Mouse (Mus musculus) kidney, embryonic 14.5 days (tissue): Measurements from ENCODE around the gene Man1a. TPM values are rescaled to one million over a fixed set of nuclear protein-coding genes. Genes with fewer than 3 reads are reported as not detected.

Source experiments
- ATAC-seq: fragments of 200-750 bp; cut with Nextera tagmentation; 2 replicates; pipeline ENCODE4 v1.8.0; 2017; ENCODE audit warnings: moderate number of reproducible peaks, mild to moderate bottlenecking, moderate TSS enrichment, moderate library complexity; ENCODE audit not compliant: low FRiP score, low TSS enrichment
- H3K27ac ChIP-seq: fragments of 300-500 bp; sonication (generic); 2 replicates; pipeline ENCODE4 v1.5.1; 2014; ENCODE audit warnings: low read depth, mild to moderate bottlenecking, low read length, moderate library complexity, mixed read lengths
- H3K27me3 ChIP-seq: fragments of 300-500 bp; sonication (generic); 2 replicates; pipeline ENCODE4 v1.6.1; 2014; ENCODE audit warnings: mild to moderate bottlenecking, low read length; ENCODE audit not compliant: control insufficient read depth, insufficient read depth
- H3K36me3 ChIP-seq: fragments of 300-500 bp; sonication (generic); 2 replicates; pipeline ENCODE4 v1.6.1; 2014; ENCODE audit warnings: low read length, mixed read lengths; ENCODE audit not compliant: control insufficient read depth, insufficient read depth
- H3K4me1 ChIP-seq: fragments of 300-500 bp; sonication (generic); 2 replicates; pipeline ENCODE4 v1.6.1; 2014; ENCODE audit warnings: low read length, mixed read lengths; ENCODE audit not compliant: control insufficient read depth, insufficient read depth
- H3K4me2 ChIP-seq: fragments of 300-500 bp; sonication (generic); replicated peaks from 2 replicates; pipeline ENCODE4 v1.6.1; 2014; ENCODE audit warnings: low read depth, mild to moderate bottlenecking, low read length
- H3K4me3 ChIP-seq: fragments of 300-500 bp; sonication (generic); 2 replicates; pipeline ENCODE4 v1.5.1; 2014; ENCODE audit warnings: mild to moderate bottlenecking, low read length
- H3K9ac ChIP-seq: fragments of 300-500 bp; sonication (generic); 2 replicates; pipeline ENCODE4 v1.6.1; 2014; ENCODE audit warnings: low read depth, mild to moderate bottlenecking, low read length, moderate library complexity
- H3K9me3 ChIP-seq: fragments of 300-500 bp; sonication (generic); 2 replicates; pipeline ENCODE4 v1.6.1; 2016; ENCODE audit warnings: low read length; ENCODE audit not compliant: control insufficient read depth
- WGBS: fragments of 180-500 bp; shearing (Covaris S2); extraction: QIAGEN DNeasy Blood & Tissue Kit; methylation state at CpG from one replicate; pipeline ENCODE4 v1.1.7; 2014; 5-methylcytosine and 5-hydroxymethylcytosine counted together
- polyA plus RNA-seq: library from polyadenylated mRNA; unstranded; fragments of >200 nt; fragmentation: Nextera tagmentation; extraction: Ambion mirVana; gene quantifications from 2 replicates; pipeline ENCODE4 v1.2.1, GENCODE M21; 2014

Man1a gene
- polyA plus RNA-seq, 1 experiment from 2014 or later = 13.9 TPM

GRCm38 (mm10) chr10:53888382-53889110 lies 187.9 kb downstream of the Man1a start:
- H3K4me2 ChIP-seq = no peak overlapping the region
- WGBS = 85% methylated on average over 10 of the region's 10 CpGs
- no peak for ATAC-seq

GRCm38 (mm10) chr10:53886475-53886874 lies 189.9 kb downstream of the Man1a start:
- Histone ChIP-seq H3K9ac (no peak overlapping the region), H3K4me1 (no peaks in the 10 kb centered on the region), H3K27ac (no peak overlapping the region), H3K4me3 (no peak overlapping the region), H3K27me3 (no peaks in the 10 kb centered on the region), H3K4me2 (no peak overlapping the region), H3K9me3 (no peaks in the 10 kb centered on the region), H3K36me3 (no peaks in the 10 kb centered on the region)
- no peak for ATAC-seq
- WGBS = 90% methylated on average over 5 of the region's 5 CpGs

More at GRCm38 (mm10) chr10:53888382-53889110, 187.9 kb downstream of the Man1a start:
- Histone ChIP-seq H3K4me1 (no peaks in the 10 kb centered on the region), H3K27me3 (no peaks in the 10 kb centered on the region), H3K27ac (no peak overlapping the region), H3K9me3 (no peaks in the 10 kb centered on the region), H3K9ac (no peak overlapping the region), H3K36me3 (no peaks in the 10 kb centered on the region), H3K4me3 (no peak overlapping the region)

GRCm38 (mm10) chr10:53881310-53881709 lies 195.1 kb downstream of the Man1a start:
- H3K4me3 ChIP-seq = no peak overlapping the region
- H3K9ac ChIP-seq = no peak overlapping the region
- H3K27me3 ChIP-seq = no peaks in the 10 kb centered on the region
- ATAC-seq = no peak
- no peaks in the 10 kb centered on the region for H3K36me3 ChIP-seq
- no peak overlapping the region for H3K4me2 ChIP-seq
- no peaks in the 10 kb centered on the region for H3K4me1 ChIP-seq
- no peaks in the 10 kb centered on the region for H3K9me3 ChIP-seq
- no peak overlapping the region for H3K27ac ChIP-seq

- H3K4me3 ChIP-seq = no peak overlapping the region
- H3K9ac ChIP-seq = no peak overlapping the region
- WGBS = 85% methylated on average over 4 of the region's 4 CpGs
- ATAC-seq = no peak
- H3K27ac ChIP-seq = no peak overlapping the region
- no peaks in the 10 kb centered on the region for H3K27me3 ChIP-seq
- H3K4me1 ChIP-seq = no peaks in the 10 kb centered on the region
- H3K36me3 ChIP-seq = no peaks in the 10 kb centered on the region
- H3K4me2 ChIP-seq = no peak overlapping the region
- H3K9me3 ChIP-seq = no peaks in the 10 kb centered on the region
Observed at GRCm38 (mm10) chr10:53875896-53876295, 200.5 kb downstream of the Man1a start.

- Histone ChIP-seq H3K9ac (no peak overlapping the region), H3K27ac (no peak overlapping the region), H3K4me3 (no peak overlapping the region), H3K4me2 (no peak overlapping the region), H3K4me1 (no peaks in the 10 kb centered on the region), H3K9me3 (no peaks in the 10 kb centered on the region), H3K36me3 (no peaks in the 10 kb centered on the region), H3K27me3 (no peaks in the 10 kb centered on the region)
- no peak for ATAC-seq
- WGBS = 81% methylated on average over 3 of the region's 3 CpGs
Observed at GRCm38 (mm10) chr10:53874191-53874590, 202.2 kb downstream of the Man1a start.

- no peaks in the 10 kb centered on the region for H3K9me3 ChIP-seq
- no peaks in the 10 kb centered on the region for H3K27me3 ChIP-seq
- no peaks in the 10 kb centered on the region for H3K4me1 ChIP-seq
- H3K9ac ChIP-seq = no peak overlapping the region
- H3K36me3 ChIP-seq = no peaks in the 10 kb centered on the region
- H3K27ac ChIP-seq = no peak overlapping the region
- no peak overlapping the region for H3K4me2 ChIP-seq
- peak; percentile 84; the same call in 1 of the 2 replicates for ATAC-seq
- WGBS = 50% methylated on average over 7 of the region's 7 CpGs
- H3K4me3 ChIP-seq = no peak overlapping the region
Observed at GRCm38 (mm10) chr10:53863486-53864357, 212.7 kb downstream of the Man1a start.

- Histone ChIP-seq H3K36me3 (no peaks in the 10 kb centered on the region), H3K27ac (no peak overlapping the region), H3K4me2 (no peak overlapping the region), H3K9me3 (no peaks in the 10 kb centered on the region), H3K9ac (no peak overlapping the region), H3K27me3 (no peaks in the 10 kb centered on the region), H3K4me3 (no peak overlapping the region), H3K4me1 (no peaks in the 10 kb centered on the region)
- 82% methylated on average over 1 of the region's 1 CpGs for WGBS
- ATAC-seq = no peak
Observed at GRCm38 (mm10) chr10:53859879-53860278, 216.5 kb downstream of the Man1a start.

GRCm38 (mm10) chr10:53859224-53859623 lies 217.2 kb downstream of the Man1a start:
- H3K9me3 ChIP-seq = no peaks in the 10 kb centered on the region
- H3K4me1 ChIP-seq = no peaks in the 10 kb centered on the region
- H3K9ac ChIP-seq = no peak overlapping the region
- 79% methylated on average over 3 of the region's 3 CpGs for WGBS
- no peak overlapping the region for H3K4me3 ChIP-seq
- H3K36me3 ChIP-seq = no peaks in the 10 kb centered on the region
- no peaks in the 10 kb centered on the region for H3K27me3 ChIP-seq
- H3K4me2 ChIP-seq = no peak overlapping the region
- ATAC-seq = no peak
- H3K27ac ChIP-seq = no peak overlapping the region
